Mouse (Mus musculus): ENCODE data around the gene Uck1.

DNA sequence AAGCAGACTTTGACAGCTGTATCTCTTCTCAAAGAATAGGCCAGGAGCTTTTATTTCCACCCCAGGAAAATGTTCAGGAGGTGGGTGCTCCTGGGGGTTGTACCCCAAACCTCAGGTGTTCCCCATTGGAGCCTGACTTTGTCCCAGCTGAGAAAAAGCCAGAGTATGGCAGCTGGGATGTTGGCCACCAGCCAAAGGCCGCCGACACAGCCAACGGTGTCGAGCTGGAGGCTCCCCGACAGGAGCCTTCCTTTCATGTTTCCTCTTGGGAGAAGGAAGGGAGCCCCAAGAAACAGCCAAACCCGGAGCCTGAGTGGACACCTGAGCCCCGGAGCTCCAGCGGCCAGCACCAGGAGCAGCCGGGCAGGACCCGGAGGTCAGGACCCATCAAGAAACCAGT is 47.0 kb downstream of the Uck1 start:
- TF ChIP-seq CTCF (IDR thresholded peaks at IDR 0.05) (no peak), EP300 (IDR thresholded peaks at IDR 0.05) (no peak)

Measured in lung, postnatal 0 days (tissue).